Mouse (Mus musculus): ENCODE data around the gene Hsdl2.
"Not testable (repeated sequence)": the region's sequence is repeated elsewhere in the genome, so short reads cannot be mapped to it uniquely, and the experiment has no call there.

Hsdl2 gene

GRCm38 (mm10) chr4:59581314-59582185, at the start of gene Hsdl2:
Gene Hsdl2 (plus strand): TSS chr4:59581563.
- peak; percentile 100 for DNase-seq (ENCODE audit: low spot score)

- DNase-seq (ENCODE audit: low spot score) = peak; percentile 91
These were observed 48.1 kb upstream of the Hsdl2 start for GRCm38 (mm10) chr4:59533268-59533667.

- no peak for DNase-seq (ENCODE audit: low spot score)
These were observed 45.7 kb upstream of the Hsdl2 start for GRCm38 (mm10) chr4:59535624-59536023.

DNA sequence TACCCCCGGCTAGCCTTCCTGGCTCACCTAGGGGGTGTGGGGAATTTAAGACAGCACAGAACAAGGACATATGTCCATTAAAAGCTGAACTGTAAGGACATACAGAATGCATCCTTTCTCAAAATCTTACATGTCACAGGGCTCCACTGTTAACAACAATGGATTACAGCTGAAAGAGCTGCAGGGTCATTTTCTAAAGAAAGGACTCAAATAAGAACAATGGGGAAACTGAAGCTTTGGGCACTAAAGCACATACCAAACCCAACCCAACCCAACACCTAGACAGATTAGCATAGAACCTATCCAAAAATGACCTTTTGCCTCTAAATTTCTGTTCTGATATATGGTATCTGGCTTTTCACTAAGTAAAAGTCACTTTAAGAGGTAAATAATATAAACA, 45.1 kb upstream of the Hsdl2 start:
- DNase-seq (ENCODE audit: low spot score) = no peak

DNA sequence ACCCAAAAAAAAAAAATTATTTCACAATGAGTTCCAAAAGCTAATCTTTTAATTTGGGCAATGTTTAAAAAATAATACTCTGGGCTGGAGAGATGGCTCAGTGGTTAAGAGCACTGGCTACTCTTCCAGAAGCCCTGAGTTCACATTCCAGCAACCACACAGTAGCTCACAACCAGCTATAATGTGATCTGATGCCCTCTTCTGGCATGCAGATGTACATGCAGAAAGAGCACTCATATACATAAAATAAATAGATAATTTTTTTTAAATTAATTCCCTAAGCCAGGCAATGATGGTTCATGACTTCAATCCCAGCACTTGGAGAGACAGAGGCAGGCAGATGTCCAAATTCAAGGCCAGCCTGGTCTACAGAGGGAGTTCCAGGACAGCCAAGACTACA, 38.4 kb upstream of the Hsdl2 start:
- DNase-seq (ENCODE audit: low spot score) = no peak

DNA sequence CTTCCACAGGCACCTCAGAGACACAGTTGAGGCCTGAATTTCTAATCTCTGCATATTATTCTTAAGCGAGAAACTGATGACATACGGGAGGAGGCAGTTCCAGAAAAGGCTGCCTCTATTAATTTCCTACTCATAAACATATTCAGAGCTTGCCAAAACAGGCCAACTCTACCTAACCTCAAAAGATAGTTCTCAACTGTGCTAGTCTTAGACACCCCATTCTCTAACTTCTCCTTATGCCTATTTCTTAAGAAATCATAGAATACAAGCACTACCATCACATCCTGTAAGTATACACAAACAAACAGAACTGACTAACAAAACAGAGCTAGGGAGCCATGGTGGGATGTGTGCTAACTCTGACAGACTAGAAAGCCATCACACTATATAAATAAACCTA, 36.7 kb upstream of the Hsdl2 start:
- DNase-seq (ENCODE audit: low spot score) = no peak

GRCm38 (mm10) chr4:59546285-59547071, 34.9 kb upstream of the Hsdl2 start:
- DNase-seq (ENCODE audit: low spot score) = no peak

GRCm38 (mm10) chr4:59547136-59547889, 34.0 kb upstream of the Hsdl2 start:
- DNase-seq (ENCODE audit: low spot score) = peak; percentile 55

DNA sequence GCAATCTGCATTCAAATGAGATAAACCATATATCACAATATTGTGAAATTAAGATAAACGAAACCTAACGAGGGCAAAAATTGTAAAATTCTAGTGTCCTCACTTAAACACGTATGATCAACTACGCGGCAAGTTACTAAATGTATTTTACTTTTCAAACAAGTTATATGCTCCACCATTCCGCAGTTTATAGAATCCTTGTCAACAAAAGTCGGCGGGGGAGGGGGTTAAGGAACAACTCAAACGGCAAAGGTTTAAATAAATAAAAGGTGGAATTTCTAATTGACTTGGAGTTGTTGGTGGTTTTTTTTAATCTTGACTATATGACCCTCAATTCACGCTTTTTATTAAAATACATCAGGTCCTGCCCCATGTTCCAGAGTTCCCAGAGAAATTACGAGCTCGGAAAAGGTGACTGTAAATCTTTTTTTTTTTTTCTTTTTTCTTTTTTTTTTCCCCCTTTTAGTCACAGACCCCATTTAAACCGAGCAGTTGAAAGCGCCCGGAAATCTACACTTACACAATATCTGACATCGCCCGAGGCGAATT, 33.3 kb upstream of the Hsdl2 start:
- DNase-seq (ENCODE audit: low spot score) = no peak

- peak; percentile 61 for DNase-seq (ENCODE audit: low spot score)
These were observed 32.7 kb upstream of the Hsdl2 start for GRCm38 (mm10) chr4:59548560-59549174.

- peak; percentile 91 for DNase-seq (ENCODE audit: low spot score)
These were observed 32.0 kb upstream of the Hsdl2 start, which contains the start of gene Ptbp3 for GRCm38 (mm10) chr4:59549175-59549976. Gene Ptbp3 (minus strand): TSS chr4:59549364.

DNA sequence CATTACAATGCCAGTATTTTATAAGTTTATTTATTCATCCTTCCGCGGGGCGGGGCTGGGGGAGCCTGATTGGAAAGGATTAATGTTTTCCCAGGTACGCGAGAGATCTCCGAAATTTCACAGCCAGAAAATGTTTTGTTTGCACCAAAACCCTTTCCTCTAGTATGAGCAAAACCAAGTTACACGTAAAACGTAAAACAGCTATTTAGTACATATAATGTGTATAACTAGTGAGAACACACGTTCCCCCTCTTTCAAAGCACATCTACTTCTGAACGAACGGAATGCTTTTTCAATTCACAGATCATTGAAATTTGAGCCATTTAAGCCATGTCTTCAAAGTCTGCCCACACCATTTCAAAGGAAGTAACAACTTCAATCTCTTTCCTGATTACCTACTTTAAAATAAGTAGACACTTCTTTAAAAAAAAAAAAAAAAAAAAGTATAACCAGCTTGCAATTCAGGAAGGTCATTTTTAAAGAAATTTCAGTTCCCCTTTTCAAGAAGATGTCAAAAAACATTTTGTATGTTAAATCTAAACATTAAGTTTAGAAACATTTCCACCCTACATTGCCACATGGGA, 31.3 kb upstream of the Hsdl2 start:
- DNase-seq (ENCODE audit: low spot score) = no peak

DNA sequence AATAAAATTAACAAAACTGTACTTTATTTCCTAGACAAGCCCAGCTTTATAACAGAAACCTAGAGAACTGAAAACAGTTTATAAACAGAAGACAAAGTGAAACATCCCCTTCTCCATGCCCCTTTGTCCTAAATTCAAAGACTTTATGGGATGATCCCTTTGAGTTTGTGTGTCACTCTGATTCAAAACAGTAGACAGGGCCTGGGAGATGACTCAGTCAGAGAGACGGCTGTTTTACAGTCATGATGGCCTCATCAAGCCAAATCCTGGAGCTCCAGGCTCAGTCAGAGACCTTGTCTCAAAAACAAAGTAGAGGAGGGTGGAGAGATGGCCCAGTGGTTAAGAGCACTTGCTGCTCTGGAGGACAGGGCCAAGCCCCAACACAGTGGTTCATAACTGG, 29.5 kb upstream of the Hsdl2 start:
- no peak for DNase-seq (ENCODE audit: low spot score)

GRCm38 (mm10) chr4:59552835-59553234, 28.5 kb upstream of the Hsdl2 start:
- no peak for DNase-seq (ENCODE audit: low spot score)

DNA sequence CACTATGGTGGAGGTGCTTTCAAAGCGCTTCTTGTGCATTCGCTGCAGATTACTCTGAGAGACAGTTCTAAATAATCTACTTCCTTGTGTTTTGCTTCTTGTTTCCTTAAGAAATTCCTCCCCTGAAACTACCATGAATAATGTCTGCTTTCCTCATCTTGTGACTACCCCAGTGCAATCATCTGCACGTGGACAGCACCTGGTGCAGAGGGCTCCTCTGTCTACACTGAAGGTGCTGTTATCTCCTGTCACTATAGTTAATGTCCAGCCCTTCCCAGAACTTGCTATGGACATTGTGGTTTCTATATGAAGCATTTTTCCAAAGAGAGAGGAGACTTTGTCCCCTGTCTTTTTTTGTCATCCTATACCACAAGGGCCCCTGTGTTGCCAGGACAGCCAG, 27.8 kb upstream of the Hsdl2 start:
- no peak for DNase-seq (ENCODE audit: low spot score)

DNA sequence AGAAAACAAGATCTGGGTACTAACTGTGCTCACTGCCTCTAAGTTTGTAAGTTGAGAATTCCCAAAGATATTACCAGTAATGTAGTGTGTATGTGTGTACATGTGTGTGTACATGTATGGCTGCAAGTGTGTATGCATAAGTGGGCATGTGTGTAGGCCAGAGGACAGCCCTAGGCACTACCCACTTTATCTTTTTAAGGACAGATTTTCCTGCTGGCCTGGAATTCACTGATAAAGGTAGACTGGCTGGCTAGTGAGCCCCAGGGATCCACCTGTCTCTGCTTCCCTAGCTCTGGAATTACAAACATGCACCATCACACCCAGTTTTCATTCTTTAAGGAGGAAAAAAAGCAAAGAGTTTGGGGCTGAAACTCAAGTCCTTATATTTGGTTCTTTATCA, 26.2 kb upstream of the Hsdl2 start:
- no peak for DNase-seq (ENCODE audit: low spot score)

GRCm38 (mm10) chr4:59557343-59557742, 24.0 kb upstream of the Hsdl2 start:
- not testable (repeated sequence) for DNase-seq (ENCODE audit: low spot score)

GRCm38 (mm10) chr4:59558096-59558720, 23.2 kb upstream of the Hsdl2 start:
- DNase-seq (ENCODE audit: low spot score) = no peak

DNA sequence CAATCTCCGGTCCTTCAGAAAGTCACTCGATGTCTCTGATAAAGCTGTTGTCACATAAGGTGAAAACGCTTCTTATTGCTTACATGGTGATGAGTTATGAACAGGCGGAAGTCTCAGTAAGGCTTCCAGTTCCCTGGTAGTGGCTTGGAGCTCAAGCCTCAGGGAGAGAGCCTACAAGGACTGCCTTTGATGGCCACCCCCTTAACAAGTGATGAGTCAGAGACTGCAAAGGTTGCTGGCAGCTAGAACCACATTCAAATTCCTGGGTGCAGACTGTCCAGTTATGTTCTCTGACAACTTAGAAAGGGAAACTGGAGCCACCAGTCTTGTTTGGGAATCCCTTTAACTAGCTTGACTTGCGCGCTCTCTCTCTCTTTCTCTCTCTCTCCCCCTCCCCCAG, 21.2 kb upstream of the Hsdl2 start:
- DNase-seq (ENCODE audit: low spot score) = no peak

DNA sequence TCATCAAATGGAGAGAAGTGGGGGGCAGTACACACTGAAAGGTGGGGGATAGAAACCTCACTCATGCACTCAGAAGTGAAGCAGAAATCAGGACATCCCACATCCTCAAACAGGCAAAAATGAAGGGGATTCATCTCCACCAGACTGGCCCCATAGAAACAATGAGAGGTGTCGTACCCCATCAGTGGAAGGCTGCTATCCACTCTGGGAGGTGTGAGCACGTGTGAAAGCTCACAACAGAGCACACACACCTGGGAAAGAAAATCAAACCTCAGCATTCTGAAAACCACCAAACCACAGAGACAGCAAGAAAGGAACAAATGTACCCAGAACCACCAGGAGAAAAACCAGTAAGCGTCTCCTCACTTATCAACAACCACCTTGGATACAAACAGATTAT, 17.2 kb upstream of the Hsdl2 start:
- no peak for DNase-seq (ENCODE audit: low spot score)

Measured in c-Kit-positive CD71-positive TER-119-positive erythroid progenitor cells, embryonic 14.5 days (primary cell).